Mouse (Mus musculus) gastrocnemius, adult 8-10 months (tissue): ENCODE results near the gene Klk8. TPM values are rescaled to one million over a fixed set of nuclear protein-coding genes. Genes with fewer than 3 reads are reported as not detected.

Experiments
- DNase-seq, 2 experiments: peaks; one replicate each; pipeline ENCODE4 v3.0.0; 2022; ENCODE audit warnings: low spot score in 2 of 2
- total RNA-seq, 4 experiments: library from RNA; stranded (reverse); gene quantifications; 2 replicates each; pipeline ENCODE4 v1.2.4; 2022

The Klk8 gene
- total RNA-seq: 1 to 10 TPM in 2 of 4 experiments, under 1 TPM in 2; 0.63 to 1.7 (median 0.95) TPM

GRCm38 (mm10) chr7:43797333-43797769, at the start of gene Klk8:
Gene Klk8, plus strand, starts transcription at chr7:43797577.
- no peak for DNase-seq

- DNase-seq: no peak
Observed at GRCm38 (mm10) chr7:43747788-43748187, 49.6 kb upstream of the Klk8 start.

- DNase-seq: no peak
Observed at GRCm38 (mm10) chr7:43752806-43753205, 44.6 kb upstream of the Klk8 start.

- DNase-seq: no peak
Observed at GRCm38 (mm10) chr7:43766484-43766883, 30.9 kb upstream of the Klk8 start.

GRCm38 (mm10) chr7:43768597-43768996, 28.8 kb upstream of the Klk8 start, which contains the start of gene Klk12:
Gene Klk12, plus strand, starts transcription at chr7:43768897.
- no peak for DNase-seq

GRCm38 (mm10) chr7:43769636-43770035, 27.7 kb upstream of the Klk8 start:
- DNase-seq: no peak

- no peak for DNase-seq
Observed at GRCm38 (mm10) chr7:43770701-43771100, 26.7 kb upstream of the Klk8 start.

GRCm38 (mm10) chr7:43771916-43772315, 25.5 kb upstream of the Klk8 start:
- DNase-seq: no peak

- DNase-seq: no peak
Observed at GRCm38 (mm10) chr7:43772901-43773300, 24.5 kb upstream of the Klk8 start.

- DNase-seq: no peak
Observed at GRCm38 (mm10) chr7:43774364-43774763, 23.0 kb upstream of the Klk8 start, which contains the start of gene Klk11. Gene Klk11, plus strand, starts transcription at chr7:43774604.

- no peak for DNase-seq
Observed at GRCm38 (mm10) chr7:43774802-43775201, 22.6 kb upstream of the Klk8 start.

GRCm38 (mm10) chr7:43775311-43776057, 21.9 kb upstream of the Klk8 start:
- DNase-seq: no peak

GRCm38 (mm10) chr7:43776506-43776905, 20.9 kb upstream of the Klk8 start:
- DNase-seq: no peak

- no peak for DNase-seq
Observed at GRCm38 (mm10) chr7:43777423-43777822, 20.0 kb upstream of the Klk8 start.

GRCm38 (mm10) chr7:43778176-43778970, 19.0 kb upstream of the Klk8 start:
- DNase-seq: no peak

- no peak for DNase-seq
Observed at GRCm38 (mm10) chr7:43780241-43780640, 17.1 kb upstream of the Klk8 start.

GRCm38 (mm10) chr7:43780746-43781145, 16.6 kb upstream of the Klk8 start, which contains the start of gene Klk10:
Gene Klk10, plus strand, starts transcription at chr7:43781035.
- DNase-seq: no peak

GRCm38 (mm10) chr7:43781541-43781940, 15.8 kb upstream of the Klk8 start:
- no peak for DNase-seq

GRCm38 (mm10) chr7:43782275-43783265, 14.8 kb upstream of the Klk8 start:
- DNase-seq: peak; percentile 36 to 47

- DNase-seq: no peak
Observed at GRCm38 (mm10) chr7:43785286-43785685, 12.1 kb upstream of the Klk8 start.

- no peak for DNase-seq
Observed at GRCm38 (mm10) chr7:43788096-43788495, 9.3 kb upstream of the Klk8 start.
